Mouse (Mus musculus) forebrain, embryonic 12.5 days (tissue): ENCODE data around the gene Fancc. TPM values are rescaled to one million over a fixed set of nuclear protein-coding genes. Genes with fewer than 3 reads are reported as not detected.

Source experiments
- ATAC-seq: fragments of 200-750 bp; cut with Nextera tagmentation; 2 replicates; pipeline ENCODE4 v1.8.0; 2017; ENCODE audit warnings: moderate TSS enrichment; ENCODE audit not compliant: low FRiP score
- H3K27ac ChIP-seq: fragments of 300-500 bp; sonication (generic); 2 replicates; pipeline ENCODE4 v1.5.1; 2016; ENCODE audit warnings: mild to moderate bottlenecking
- H3K27me3 ChIP-seq: fragments of 300-500 bp; sonication (generic); 2 replicates; pipeline ENCODE4 v1.6.1; 2016; ENCODE audit warnings: mild to moderate bottlenecking
- H3K36me3 ChIP-seq: fragments of 300-500 bp; sonication (generic); replicated peaks from 2 replicates; pipeline ENCODE4 v1.6.1; 2016; ENCODE audit warnings: mild to moderate bottlenecking
- H3K4me1 ChIP-seq: fragments of 300-500 bp; sonication (generic); 2 replicates; pipeline ENCODE4 v1.6.1; 2016
- H3K4me2 ChIP-seq: fragments of 300-500 bp; sonication (generic); 2 replicates; pipeline ENCODE4 v1.6.1; 2016; ENCODE audit warnings: mild to moderate bottlenecking, moderate library complexity
- H3K4me3 ChIP-seq: fragments of 300-500 bp; sonication (generic); replicated peaks from 2 replicates; pipeline ENCODE4 v1.5.1; 2016; ENCODE audit warnings: mild to moderate bottlenecking
- H3K9ac ChIP-seq: fragments of 300-500 bp; sonication (generic); 2 replicates; pipeline ENCODE4 v1.6.1; 2016; ENCODE audit warnings: mild to moderate bottlenecking
- H3K9me3 ChIP-seq: fragments of 300-500 bp; sonication (generic); 2 replicates; pipeline ENCODE4 v1.6.1; 2016
- WGBS: fragments of 180-500 bp; shearing (Covaris S2); methylation state at CpG from one replicate; pipeline ENCODE4 v1.1.7; 2016; 5-methylcytosine and 5-hydroxymethylcytosine counted together
- polyA plus RNA-seq: library from polyadenylated mRNA; unstranded; fragments of >200 nt; fragmentation: Nextera tagmentation; extraction: Ambion mirVana; gene quantifications from 2 replicates; pipeline ENCODE4 v1.2.1, GENCODE M21; 2016

Fancc gene
- polyA plus RNA-seq, 1 experiment from 2014 or later, result 23.0 TPM

DNA sequence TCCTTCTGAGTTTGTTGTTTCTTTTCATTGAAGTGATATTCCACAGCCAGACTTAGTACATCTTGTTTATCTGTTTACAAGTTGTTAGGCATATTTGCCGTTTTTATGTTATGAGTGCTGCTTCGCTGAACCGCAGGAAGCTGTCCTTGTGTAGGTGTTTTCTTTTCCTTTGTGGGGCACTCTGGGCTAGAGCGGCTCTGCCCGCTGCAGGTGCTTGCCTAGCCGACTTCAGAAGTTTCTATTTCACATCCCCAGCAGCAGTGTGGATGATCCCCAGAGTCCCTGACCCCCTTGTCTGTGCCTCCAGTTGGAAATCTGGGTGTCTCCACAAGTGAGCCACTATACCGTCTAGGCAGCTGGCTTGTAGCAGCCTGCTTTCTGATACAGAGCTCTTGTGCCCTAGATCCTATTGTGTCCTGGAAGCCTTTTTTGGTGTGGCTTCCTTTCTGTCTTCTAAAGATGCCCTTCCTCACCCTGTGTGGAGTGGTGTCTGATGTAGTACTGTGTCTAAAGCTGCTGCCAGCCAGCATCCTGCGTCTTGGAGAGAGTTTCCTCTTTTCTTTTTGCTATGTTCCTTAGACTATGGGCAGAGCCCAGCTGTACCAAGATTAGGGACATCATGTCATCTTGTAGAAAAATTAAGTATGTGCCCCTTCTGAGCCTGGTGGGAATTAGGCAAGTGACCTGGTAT lies 247.2 kb downstream of the Fancc start:
- ATAC-seq, result no peak
- 88% methylated on average over 8 of the region's 8 CpGs for WGBS
- no peak overlapping the region for H3K4me3 ChIP-seq
- H3K9me3 ChIP-seq, result no peaks in the 10 kb centered on the region
- no peak overlapping the region for H3K4me2 ChIP-seq
- H3K36me3 ChIP-seq, result peaks cover 3% of the 10 kb centered on the region; the same call in 1 of the 2 replicates
- H3K9ac ChIP-seq, result no peak overlapping the region
- peaks cover 7% of the 10 kb centered on the region; the same call in 1 of the 2 replicates for H3K4me1 ChIP-seq
- H3K27me3 ChIP-seq, result 0 out of 2 replicates have a peak, but pooled peaks cover 2% of the 10 kb centered on the region
- H3K27ac ChIP-seq, result no peak overlapping the region

DNA sequence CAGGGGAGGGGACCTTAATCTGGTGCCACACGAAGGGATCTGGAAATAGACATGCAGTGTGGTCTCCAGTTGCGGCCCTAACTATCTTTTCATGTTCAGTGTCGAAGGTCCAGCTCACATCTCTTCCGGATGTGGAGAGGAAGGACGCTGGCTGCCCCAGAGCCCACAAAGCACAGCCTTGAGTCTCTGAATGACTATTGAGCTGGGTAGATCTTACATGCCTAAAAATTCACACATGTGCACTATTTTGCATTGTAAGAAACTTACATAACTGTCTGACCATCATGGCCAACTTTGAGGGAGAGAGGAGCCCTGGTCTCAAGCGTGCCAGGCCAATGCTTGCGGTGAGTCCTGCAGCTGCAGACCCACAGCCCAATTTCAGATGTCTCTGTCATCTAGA lies 247.9 kb downstream of the Fancc start:
- Histone ChIP-seq H3K4me3 (no peak overlapping the region), H3K9me3 (no peaks in the 10 kb centered on the region), H3K9ac (no peak overlapping the region), H3K27me3 (0 out of 2 replicates have a peak, but pooled peaks cover 2% of the 10 kb centered on the region), H3K36me3 (no peaks in the 10 kb centered on the region), H3K4me1 (peaks cover 13% of the 10 kb centered on the region), H3K27ac (no peak overlapping the region), H3K4me2 (no peak overlapping the region)
- no peak for ATAC-seq
- 95% methylated on average over 7 of the region's 7 CpGs for WGBS

DNA sequence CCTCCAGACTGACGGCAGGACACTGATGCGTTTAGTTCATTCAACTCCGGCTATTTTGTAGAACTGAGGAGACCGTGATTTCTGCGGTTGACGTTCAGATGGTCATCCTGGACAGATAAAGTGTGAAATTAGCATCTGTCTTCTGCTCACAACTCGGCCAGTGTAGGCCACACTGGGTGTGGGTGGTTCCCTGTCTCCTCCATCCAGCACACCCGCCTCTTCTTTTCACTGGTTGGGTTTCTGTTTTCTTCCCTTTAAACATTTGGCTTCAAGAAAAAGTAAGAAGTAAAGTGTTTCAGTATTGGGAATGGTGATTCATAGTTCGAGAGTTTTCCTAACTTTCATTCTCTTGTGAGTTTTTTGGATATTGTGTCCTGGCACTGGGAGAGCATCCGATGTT lies 248.8 kb downstream of the Fancc start:
- Histone ChIP-seq H3K9ac (no peak overlapping the region), H3K4me1 (peaks cover 20% of the 10 kb centered on the region), H3K4me3 (no peak overlapping the region), H3K27me3 (0 out of 2 replicates have a peak, but pooled peaks cover 2% of the 10 kb centered on the region), H3K9me3 (no peaks in the 10 kb centered on the region), H3K36me3 (no peaks in the 10 kb centered on the region), H3K4me2 (no peak overlapping the region), H3K27ac (no peak overlapping the region)
- ATAC-seq, result no peak
- WGBS, result 91% methylated on average over 10 of the region's 10 CpGs

DNA sequence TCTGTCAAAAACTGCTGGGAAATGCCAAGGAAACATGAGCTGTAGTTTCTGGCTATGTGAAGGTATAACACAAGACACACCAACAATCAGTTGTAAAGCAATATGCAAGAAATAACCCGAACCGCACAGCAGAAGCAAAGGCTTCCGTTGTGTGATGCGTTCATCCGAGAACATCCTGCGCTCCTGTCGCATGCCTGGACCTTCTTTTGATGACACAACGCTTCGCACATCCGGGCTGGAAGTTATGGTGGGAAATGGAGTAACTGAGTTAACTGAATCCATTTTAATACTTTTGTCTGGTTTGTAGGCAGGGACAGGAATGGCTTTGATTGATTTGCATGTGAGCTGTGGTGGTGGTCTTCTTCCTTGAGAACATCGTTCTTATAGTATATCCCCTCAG lies 249.4 kb downstream of the Fancc start:
- H3K4me2 ChIP-seq, result no peak overlapping the region
- H3K36me3 ChIP-seq, result no peaks in the 10 kb centered on the region
- ATAC-seq, result no peak
- no peak overlapping the region for H3K9ac ChIP-seq
- 0 out of 2 replicates have a peak, but pooled peaks cover 2% of the 10 kb centered on the region for H3K27me3 ChIP-seq
- no peaks in the 10 kb centered on the region for H3K9me3 ChIP-seq
- H3K4me1 ChIP-seq, result peaks cover 20% of the 10 kb centered on the region
- 94% methylated on average over 11 of the region's 11 CpGs for WGBS
- no peak overlapping the region for H3K27ac ChIP-seq
- H3K4me3 ChIP-seq, result no peak overlapping the region

GRCm38 (mm10) chr13:63247041-63247440 lies 250.0 kb downstream of the Fancc start:
- no peaks in the 10 kb centered on the region for H3K9me3 ChIP-seq
- 77% methylated on average over 7 of the region's 7 CpGs for WGBS
- no peak overlapping the region for H3K27ac ChIP-seq
- no peak overlapping the region for H3K9ac ChIP-seq
- 0 out of 2 replicates have a peak, but pooled peaks cover 2% of the 10 kb centered on the region for H3K27me3 ChIP-seq
- no peak for ATAC-seq
- no peaks in the 10 kb centered on the region for H3K36me3 ChIP-seq
- no peak overlapping the region for H3K4me3 ChIP-seq
- no peak overlapping the region for H3K4me2 ChIP-seq
- H3K4me1 ChIP-seq, result peaks cover 20% of the 10 kb centered on the region

GRCm38 (mm10) chr13:63246332-63246940 lies 250.6 kb downstream of the Fancc start:
- Histone ChIP-seq H3K9me3 (no peaks in the 10 kb centered on the region), H3K27me3 (0 out of 2 replicates have a peak, but pooled peaks cover 4% of the 10 kb centered on the region), H3K36me3 (no peaks in the 10 kb centered on the region), H3K27ac (no peak overlapping the region), H3K4me1 (peaks cover 19% of the 10 kb centered on the region), H3K4me3 (no peak overlapping the region), H3K4me2 (no peak overlapping the region), H3K9ac (no peak overlapping the region)
- no peak for ATAC-seq
- 86% methylated on average over 12 of the region's 12 CpGs for WGBS

- Histone ChIP-seq H3K27me3 (0 out of 2 replicates have a peak, but pooled peaks cover 4% of the 10 kb centered on the region), H3K4me3 (no peak overlapping the region), H3K4me1 (peaks cover 20% of the 10 kb centered on the region), H3K4me2 (no peak overlapping the region), H3K9ac (no peak overlapping the region), H3K27ac (no peak overlapping the region), H3K36me3 (no peaks in the 10 kb centered on the region), H3K9me3 (no peaks in the 10 kb centered on the region)
- ATAC-seq, result peak; percentile 57; the same call in 1 of the 2 replicates
- 46% methylated on average over 4 of the region's 4 CpGs for WGBS
Observed at GRCm38 (mm10) chr13:63245812-63246211, 251.3 kb downstream of the Fancc start.

- Histone ChIP-seq H3K4me1 (peaks cover 26% of the 10 kb centered on the region), H3K9ac (no peak overlapping the region), H3K9me3 (no peaks in the 10 kb centered on the region), H3K27ac (peak overlapping the region; percentile 43; the same call in 1 of the 2 replicates), H3K27me3 (0 out of 2 replicates have a peak, but pooled peaks cover 3% of the 10 kb centered on the region), H3K36me3 (no peaks in the 10 kb centered on the region), H3K4me3 (no peak overlapping the region), H3K4me2 (no peak overlapping the region)
- 63% methylated on average over 9 of the region's 9 CpGs for WGBS
- ATAC-seq, result no peak
Observed at GRCm38 (mm10) chr13:63245218-63245617, 251.9 kb downstream of the Fancc start.

DNA sequence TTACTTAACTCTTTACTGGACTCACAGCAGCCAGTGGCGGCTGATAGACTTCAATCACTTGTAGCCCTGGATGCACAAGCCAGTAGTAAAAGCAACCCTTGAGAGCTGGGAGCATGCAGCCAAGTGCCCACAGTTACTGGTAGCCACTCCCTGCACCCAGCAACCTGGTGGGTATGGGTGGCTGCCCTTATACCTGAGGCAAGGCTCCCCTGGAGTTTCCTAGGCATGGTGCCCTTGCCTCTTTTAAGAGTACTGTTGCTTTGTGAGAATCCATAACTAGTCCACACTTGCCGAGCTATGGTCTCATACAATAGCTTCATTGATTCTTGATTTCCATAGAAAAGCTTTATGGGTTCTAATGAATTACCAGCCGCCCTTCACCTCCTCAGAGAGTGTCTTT lies 252.7 kb downstream of the Fancc start:
- Histone ChIP-seq H3K4me2 (no peak overlapping the region), H3K9me3 (no peaks in the 10 kb centered on the region), H3K4me3 (no peak overlapping the region), H3K9ac (no peak overlapping the region), H3K4me1 (peaks cover 29% of the 10 kb centered on the region), H3K27me3 (0 out of 2 replicates have a peak, but pooled peaks cover 3% of the 10 kb centered on the region), H3K36me3 (no peaks in the 10 kb centered on the region), H3K27ac (no peak overlapping the region)
- WGBS, result 34% methylated on average over 3 of the region's 3 CpGs
- ATAC-seq, result no peak

GRCm38 (mm10) chr13:63243586-63243985 lies 253.5 kb downstream of the Fancc start:
- 80% methylated on average over 5 of the region's 5 CpGs for WGBS
- H3K4me1 ChIP-seq, result peaks cover 35% of the 10 kb centered on the region

GRCm38 (mm10) chr13:63242401-63243192 lies 254.5 kb downstream of the Fancc start:
- WGBS, result 85% methylated on average over 10 of the region's 10 CpGs
- H3K4me2 ChIP-seq, result no peak overlapping the region
- H3K9me3 ChIP-seq, result no peaks in the 10 kb centered on the region
- no peak overlapping the region for H3K4me3 ChIP-seq
- no peak overlapping the region for H3K9ac ChIP-seq
- 0 out of 2 replicates have a peak, but pooled peaks cover 3% of the 10 kb centered on the region for H3K27me3 ChIP-seq
- ATAC-seq, result no peak
- no peaks in the 10 kb centered on the region for H3K36me3 ChIP-seq
- H3K27ac ChIP-seq, result no peak overlapping the region
- H3K4me1 ChIP-seq, result peaks cover 35% of the 10 kb centered on the region

More at GRCm38 (mm10) chr13:63243586-63243985, 253.5 kb downstream of the Fancc start:
- Histone ChIP-seq H3K27me3 (0 out of 2 replicates have a peak, but pooled peaks cover 3% of the 10 kb centered on the region), H3K36me3 (no peaks in the 10 kb centered on the region), H3K4me3 (no peak overlapping the region), H3K27ac (no peak overlapping the region), H3K4me2 (no peak overlapping the region), H3K9ac (no peak overlapping the region), H3K9me3 (no peaks in the 10 kb centered on the region)
- ATAC-seq, result no peak

DNA sequence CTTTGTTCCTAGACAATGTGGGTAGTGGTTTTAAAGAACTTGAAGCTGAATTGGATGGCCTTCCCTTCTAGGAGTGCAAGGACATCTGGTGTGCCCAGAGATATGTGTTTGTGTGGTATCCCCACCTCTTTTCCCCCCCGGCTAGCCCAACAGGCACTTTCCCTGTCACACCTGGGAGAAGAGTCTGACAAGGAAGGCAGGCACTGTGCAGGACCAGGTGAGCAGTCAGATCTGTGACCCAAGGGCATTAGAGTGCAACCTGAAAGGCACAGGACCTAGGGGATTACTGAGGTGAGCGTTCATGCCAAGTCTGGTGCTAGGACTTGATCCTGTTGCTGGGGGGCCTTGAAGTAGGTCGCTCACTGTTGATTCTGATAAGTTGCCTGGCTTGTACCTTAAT lies 255.4 kb downstream of the Fancc start:
- no peak for ATAC-seq
- Histone ChIP-seq H3K27ac (no peak overlapping the region), H3K4me3 (no peak overlapping the region), H3K9me3 (no peaks in the 10 kb centered on the region), H3K9ac (no peak overlapping the region), H3K4me1 (peaks cover 35% of the 10 kb centered on the region), H3K4me2 (no peak overlapping the region; the same call in 1 of the 2 replicates), H3K36me3 (no peaks in the 10 kb centered on the region), H3K27me3 (0 out of 2 replicates have a peak, but pooled peaks cover 3% of the 10 kb centered on the region)
- WGBS, result 85% methylated on average over 3 of the region's 3 CpGs
